Mouse (Mus musculus): ENCODE data around the gene Thyn1. TPM values are rescaled to one million over a fixed set of nuclear protein-coding genes. Genes with fewer than 3 reads are reported as not detected.

The Thyn1 gene
- 10 to 100 TPM; 42.3 to 49.5 TPM for total RNA-seq (2021)
- long read RNA-seq, experiment 1, transcript Thyn1-201 (8 exons, 918 nt), result major isoform, 16 of 34 reads
- long read RNA-seq, experiment 1, partial matches to known transcripts, result 6 of 34 reads
- long read RNA-seq, experiment 1, other reads (novel, unspliced or antisense), result 7 of 34 reads
- long read RNA-seq, experiment 2, transcript Thyn1-201 (8 exons, 918 nt), result major isoform, 10 of 15 reads
- long read RNA-seq, experiment 2, partial matches to known transcripts, result 2 of 15 reads
- long read RNA-seq, experiment 2, other reads (novel, unspliced or antisense), result 2 of 15 reads

DNA sequence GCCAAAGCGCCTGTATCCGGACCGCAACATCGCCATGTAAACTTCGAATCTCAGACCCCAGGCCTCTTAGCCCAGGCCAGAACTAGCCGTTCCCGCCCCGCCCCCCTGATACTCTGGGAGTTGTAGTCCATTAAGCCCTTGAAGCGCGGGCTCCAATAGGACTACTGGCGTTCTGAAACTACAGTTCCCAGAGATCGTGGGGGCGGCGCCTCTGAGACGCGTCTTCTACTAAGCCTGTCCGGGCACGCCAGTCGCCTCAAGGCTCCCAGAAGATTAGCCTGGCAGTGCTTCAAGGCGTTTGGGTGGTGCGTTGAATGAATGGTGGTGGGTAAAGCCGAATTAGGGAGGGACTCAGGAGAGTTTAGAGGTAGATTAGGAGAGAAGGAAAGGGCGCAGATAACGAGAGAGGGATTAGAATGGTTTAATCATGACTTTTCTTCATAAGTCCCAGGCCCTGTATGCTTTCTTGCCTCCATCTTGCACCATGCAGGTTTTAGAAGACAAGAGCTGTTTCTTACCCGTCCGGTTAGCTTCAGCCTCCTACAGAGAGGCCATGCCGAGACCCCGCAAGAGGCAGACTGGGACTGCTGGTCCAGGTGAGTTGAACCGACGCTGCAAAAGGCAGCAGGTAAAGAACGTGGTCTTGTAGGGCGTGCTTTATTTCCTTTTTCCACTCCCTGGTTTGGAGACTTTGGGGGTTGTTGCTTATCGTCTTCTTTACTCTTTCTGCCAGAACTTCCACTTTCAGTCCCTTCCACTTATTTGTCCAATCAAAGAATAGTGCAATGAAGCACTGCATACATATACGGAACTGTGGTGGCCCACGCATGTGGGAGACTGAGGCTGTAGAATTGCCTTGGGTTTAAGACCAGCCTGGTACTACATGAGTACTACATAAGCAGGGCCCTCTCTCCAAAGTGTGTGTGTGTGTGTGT, at the start of gene Thyn1, which contains the start of gene Acad8:
Gene Thyn1 (plus strand): TSS at position 250 of the 935 bp plus-strand sequence.
Gene Acad8 (minus strand): TSS at position 106 of the 935 bp plus-strand sequence.
- DNase-seq, result peak; percentile 97

DNA sequence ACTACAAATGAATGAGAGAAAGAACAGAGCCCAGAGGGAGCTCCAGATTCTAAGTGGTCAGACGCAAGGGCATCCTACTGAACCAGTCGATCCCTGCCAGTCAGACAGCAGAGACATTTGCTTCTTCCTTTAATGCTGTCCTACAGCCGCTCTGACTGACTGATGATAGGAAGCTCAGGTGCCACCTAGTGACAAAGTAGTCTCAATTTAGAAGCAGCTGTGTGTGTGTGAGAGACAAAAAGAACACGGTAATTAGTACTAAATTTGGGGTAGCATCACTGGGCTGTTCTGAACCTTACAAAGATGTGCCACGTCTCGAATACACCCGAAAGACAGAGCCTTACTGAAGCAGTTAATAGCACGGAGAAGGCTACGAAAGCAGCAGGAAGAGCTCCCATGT, 21.8 kb upstream of the Thyn1 start:
- DNase-seq, result no peak

DNA sequence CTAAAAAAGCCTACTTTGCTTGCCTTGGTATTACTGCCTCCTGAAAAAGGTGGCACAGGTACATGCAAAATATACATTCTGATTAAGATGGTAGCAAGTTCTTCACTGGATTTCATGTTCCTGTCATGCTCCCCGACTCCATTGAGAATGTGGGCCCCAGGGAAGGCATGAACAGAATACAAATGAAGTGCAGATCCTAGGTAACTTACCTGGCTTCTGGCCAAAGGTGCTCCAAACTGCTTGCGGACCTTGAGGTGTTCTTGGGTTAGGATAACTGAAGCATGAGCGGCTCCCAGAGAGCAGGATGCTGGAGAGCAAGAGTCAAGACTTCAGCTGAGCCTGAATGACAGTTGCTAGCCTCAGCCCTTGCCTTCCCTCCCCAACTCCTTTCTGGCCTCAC, 20.7 kb upstream of the Thyn1 start:
- no peak for DNase-seq

DNA sequence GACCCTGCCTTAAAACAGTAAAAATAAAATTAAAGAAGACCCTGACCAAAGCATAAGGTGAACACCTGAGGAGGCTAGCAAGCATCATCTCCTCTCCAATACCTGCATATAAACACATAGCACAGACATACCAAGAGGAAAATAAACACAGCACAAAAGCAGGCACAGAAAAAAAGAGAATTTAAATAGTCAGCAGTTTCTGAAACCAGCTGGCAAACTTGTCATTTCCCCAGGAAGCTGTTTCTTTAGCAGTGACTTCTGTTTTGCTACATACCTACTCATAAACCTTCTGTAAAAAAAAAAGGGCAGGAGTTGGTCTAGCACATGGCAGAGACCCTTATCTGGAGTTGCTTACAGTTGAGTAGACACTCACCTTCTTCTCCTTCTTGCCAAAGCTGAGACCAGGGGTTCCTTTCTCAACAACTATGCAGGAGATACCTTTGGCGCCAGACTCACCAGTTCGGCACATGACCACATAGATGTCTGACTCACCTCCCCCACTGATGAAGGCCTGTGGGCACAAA, 14.4 kb upstream of the Thyn1 start:
- DNase-seq, result no peak

DNA sequence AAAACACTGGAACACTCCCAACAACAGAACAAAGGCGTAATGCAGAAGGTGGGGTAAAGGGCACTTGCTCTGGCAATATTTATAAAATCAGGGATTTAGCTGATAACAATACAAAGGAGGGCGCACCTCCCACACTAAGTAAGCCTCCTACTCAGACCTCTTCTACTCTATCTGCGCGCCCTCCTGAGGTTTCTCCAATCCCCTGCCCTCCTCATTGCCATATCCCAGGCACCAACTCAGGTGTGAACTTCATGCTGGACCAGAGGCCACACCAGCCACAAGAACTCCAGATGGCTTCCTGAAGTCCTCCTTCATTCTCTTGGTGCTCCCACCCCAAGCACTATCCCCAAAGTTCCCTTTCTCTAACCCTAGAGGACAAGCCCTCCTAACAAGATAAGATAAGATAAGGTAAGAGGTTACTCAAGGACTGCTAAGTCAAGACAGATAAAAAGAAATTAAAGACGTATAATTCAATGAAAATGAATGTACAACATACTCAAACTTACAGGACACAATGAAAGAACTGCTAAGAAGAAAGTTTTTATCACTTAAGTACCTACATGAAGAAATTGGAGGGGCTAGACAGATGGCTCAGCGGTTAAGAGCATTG, 13.7 kb upstream of the Thyn1 start:
- DNase-seq, result no peak

DNA sequence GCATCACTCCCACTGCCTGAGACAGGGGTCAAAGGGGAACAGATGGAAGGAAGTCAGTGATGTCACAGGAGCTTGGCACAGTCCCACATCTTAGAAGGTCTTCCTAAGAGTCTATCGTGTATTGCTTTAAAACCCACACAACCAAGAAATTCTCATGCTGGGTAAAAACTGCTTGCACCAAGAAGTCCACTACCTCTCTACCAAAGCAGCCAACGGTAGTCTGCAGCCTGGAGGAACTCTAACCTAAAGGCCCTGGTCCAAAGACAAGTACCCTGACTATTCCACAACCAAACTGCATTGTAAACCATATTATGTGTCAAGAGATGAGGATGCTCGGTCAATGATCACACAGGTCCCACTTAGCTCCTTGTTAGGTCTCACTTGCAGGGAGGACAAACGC, 9.3 kb upstream of the Thyn1 start:
- DNase-seq, result no peak

DNA sequence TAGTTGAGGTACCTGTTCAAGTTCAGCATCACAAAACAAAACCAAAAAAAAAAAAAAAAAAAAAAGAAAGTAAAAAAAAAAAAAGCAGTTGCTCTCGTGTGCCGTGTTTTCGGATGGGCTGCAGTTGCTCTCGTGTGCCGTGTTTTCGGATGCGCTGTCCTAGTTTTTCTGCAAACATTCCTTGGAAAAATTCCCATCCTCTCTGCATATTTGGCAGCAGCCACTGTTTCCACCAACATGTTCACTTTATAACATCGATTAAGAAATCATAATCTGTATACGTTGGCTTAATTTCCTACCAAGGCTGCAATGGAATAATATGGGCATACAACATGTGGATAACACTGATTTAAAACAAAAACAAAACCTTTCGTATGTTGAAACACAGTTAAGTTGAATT, 6.4 kb upstream of the Thyn1 start:
- DNase-seq, result no peak

DNA sequence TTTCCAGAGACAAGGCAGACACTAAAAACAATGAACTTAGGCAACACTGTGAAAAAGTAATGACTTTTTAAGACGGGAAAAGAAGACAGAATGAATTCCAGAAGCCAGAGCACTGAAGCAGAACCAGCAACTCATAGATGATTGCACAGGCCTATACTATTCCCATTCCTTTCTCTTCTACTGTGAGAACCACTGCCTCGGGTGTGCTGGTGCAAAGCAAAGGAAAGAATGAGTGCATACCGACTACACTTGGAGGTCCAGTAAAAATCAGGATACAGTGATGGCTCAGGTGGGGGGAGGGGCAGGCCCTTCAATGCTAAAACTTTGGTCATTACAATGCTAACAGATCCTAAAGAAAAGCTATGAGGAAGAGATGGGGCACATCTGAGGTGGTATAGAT, 5.6 kb upstream of the Thyn1 start:
- no peak for DNase-seq

DNA sequence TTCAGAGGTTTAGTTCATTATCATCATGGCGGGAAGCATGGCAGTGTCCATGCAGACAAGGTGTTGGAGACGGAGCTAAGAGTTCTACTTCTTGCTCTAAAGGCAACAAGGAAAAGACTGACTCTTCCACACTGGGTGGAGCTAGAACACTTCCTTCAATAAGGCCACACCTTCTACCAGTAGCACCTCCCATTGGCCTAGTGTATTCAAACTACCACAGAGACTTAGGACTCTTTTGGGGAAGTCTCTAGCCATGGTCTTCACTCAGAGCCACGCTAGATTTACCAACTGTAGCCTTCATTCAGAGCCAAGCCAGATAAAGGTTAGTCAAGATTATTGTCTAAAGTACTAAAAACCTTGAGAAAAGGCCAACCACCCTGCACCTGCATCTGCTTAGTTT, 2.4 kb upstream of the Thyn1 start:
- DNase-seq, result peak; percentile 18

DNA sequence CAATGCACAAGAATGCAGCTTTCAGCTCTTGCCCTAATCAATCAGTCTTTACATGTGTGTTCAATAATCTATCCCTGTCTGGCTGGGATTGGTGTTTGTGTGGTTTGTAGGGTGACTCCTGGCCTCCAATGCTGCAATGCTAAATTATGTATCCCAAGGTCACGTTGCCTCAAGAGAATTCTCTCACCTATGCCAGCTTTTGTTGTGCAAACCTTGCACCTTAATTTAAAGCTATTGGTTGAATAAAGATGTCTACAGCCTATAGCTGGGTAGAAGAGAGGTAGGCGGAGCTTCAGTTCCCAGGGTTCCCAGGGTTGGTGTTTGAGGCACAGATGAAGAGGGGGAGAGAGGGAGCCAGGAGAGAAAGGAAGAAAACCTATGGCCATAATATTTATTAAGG, 2.0 kb upstream of the Thyn1 start:
- DNase-seq, result peak; percentile 11

DNA sequence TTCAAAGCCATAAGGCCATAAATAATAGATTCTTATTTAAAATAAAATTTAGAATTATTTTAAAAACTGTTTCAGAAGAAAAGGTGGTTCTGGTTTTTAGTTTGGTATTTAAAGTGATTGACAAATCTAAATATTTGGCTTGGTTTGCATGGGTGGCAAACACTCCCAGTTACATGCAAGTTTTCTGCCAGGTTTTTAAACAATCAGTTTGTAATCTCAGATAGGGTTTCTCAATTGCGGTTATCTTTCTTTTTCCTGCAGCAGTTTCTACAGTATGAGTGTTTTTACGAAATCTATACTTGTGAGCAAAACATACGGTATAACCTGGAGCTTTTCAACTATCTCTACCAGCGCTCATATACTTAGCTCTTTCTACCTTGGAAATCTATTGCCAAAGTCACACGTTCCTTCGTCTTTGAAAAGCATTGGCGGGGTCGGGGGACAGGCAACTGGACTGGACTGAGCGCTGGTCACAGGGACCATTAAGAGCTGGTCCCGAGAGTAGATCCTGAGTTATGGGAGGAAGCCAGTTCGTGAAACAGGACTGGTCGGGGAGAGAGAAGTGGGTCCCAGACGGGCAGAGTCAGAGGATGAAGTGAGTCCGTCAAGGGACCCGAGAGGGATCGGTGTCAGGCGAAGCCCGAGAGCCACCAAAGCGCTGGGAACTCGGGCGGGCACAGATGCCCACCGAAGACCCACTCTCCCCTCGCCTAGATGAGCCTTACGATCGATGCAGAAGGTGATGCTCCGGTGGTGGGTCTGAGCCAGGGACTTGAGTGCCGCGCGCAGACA, 645 bp upstream of the Thyn1 start:
- no peak for DNase-seq

DNA sequence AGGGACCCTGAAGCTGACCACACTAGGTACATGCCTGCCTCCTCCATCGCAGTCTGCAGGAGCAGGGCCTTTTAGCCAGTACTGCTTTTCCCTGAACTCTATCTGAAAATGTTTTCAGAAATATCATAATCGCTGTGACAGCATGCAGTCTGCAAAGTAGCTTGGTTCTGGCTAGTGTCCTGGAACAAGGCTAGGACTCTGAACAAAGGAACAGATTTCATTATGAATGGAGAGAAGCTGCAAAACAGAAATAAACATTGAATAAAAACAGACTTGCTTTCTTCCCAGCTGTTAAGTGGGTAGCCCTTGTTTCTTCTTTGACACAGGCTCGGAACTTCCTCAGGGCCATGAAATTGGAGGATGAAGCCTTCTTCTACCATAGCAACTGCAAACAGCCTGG, 5.7 kb downstream of the Thyn1 start:
- DNase-seq, result no peak

DNA sequence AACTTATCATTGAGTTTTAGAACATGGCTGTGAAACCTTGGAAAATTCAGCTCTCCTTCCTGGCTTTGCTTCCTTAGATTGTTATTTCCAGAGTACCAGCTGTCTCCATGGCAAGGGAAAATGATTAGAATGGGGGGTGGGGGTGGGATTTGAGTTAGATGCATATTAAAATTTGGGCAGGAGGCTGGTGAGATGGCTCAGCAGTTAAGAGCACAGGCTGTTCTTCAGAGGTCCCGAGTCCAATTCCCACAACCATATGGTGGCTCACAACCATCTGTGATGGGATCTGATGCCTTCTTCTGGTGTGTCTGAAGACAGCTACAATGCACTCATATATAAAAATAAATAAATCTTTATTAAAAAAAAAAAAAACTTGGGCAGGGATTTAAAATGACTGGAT, 6.4 kb downstream of the Thyn1 start:
- DNase-seq, result no peak

DNA sequence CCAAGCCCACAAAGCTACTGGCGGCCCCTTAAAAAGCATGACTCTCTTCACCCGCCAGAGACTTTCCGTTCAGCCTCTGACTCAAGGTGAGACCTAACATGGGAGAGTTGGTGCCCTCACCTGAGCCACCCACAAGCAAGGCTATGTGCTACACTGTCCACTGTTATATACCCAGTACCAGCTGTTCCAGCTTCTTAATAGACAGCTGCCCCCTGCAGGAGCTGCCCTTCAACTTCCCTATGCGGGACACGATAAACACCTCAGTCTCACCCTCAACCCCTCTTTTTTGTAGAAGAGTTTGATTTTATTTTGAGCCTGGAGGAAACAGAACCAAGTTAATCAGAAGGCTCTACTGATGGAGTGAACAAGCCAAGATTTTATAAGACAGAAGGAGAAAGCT, 7.4 kb downstream of the Thyn1 start:
- no peak for DNase-seq

DNA sequence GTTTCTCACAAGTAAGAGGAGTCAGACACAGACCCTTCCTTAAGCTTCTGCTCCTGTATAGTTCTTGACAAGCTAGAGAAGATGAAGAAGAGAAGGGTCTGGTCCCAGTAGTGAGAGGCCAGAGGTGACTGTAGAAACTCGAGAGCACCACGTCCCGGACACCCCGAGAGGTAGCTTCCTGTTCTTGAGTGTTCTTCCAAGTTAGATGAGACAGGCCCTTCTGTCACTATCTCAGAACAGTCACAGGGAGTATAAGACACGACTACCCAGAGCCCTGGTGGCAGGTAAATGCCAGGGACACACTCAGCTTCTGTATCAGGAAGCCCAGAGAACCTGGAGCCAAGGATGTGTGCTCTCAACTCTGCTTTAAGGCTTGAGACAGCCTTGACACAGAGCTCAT, 9.7 kb downstream of the Thyn1 start:
- no peak for DNase-seq

DNA sequence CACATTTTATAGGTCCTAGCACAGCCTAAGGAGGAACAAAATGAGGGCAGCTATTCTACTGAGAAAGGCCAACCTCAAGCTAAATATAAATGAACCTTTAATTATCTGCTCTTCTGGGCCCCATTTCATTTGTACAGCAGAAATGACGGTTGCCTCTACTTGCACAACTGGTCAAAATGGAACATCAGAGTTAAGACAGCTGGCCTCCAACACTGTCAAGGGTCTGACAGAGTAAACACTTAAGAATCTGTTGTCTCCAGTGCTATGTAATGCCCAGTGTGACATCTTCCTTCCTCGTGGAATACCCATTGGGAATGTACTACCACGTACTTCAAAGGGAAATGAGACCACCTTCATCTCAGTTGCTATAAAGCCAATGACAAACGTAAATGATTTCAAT, 12.1 kb downstream of the Thyn1 start:
- DNase-seq, result no peak

DNA sequence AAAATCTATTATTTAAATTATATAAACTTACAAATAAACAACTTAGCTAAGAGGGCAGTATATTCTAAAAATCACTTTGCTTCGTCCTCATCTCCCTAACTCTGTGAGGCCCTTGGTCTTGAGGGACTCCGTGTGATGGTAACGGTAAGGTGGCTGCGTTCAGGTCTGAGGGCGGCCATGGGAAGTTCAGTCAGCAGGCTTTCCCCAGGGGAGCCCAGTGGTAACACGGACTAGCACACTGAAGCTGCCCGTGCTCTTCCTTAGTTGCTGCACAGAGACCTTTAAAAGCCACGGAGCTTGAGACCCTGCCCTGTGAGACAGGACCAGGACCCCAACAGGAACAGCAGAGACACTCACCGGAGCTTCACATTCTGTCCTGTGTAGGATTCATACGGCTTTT, 19.5 kb downstream of the Thyn1 start:
- DNase-seq, result no peak

DNA sequence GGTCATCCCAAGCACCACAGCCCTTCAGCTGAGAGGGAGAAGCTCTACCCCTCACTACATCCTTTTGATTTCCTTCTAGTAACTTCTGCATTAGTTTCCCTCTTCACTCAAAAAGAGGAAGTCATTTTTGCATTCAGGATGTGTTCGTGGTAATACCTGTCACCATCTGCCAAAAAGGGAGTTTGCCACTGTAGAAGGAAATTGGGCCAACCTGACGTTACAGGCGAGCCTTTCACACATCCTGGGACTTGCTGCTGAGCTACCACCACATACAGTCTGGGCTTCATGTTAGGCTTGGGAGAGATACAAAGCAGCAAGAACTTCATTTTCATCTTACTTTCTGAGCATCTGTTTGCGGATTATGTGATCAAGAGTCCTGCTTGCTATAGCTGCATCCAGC, 24.2 kb downstream of the Thyn1 start:
- DNase-seq, result no peak

DNA sequence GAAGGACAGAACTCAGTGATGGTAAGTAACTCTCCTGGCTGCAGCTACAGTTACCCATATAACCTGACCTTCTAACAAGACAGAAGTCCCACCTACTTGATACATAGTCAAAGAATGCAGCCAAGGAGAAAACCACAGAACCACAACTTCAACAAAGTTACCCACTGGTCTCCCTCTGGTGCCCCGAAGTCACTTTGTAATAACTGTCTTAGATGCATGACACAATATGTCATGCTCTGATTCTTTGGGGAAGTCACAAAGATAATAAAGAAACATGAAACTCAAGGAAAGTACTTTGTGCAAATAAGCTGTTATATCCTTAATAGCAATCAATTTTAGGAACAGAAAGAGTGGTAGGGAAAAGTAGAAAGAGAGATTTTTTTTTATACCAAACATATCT, 27.2 kb downstream of the Thyn1 start:
- no peak for DNase-seq

DNA sequence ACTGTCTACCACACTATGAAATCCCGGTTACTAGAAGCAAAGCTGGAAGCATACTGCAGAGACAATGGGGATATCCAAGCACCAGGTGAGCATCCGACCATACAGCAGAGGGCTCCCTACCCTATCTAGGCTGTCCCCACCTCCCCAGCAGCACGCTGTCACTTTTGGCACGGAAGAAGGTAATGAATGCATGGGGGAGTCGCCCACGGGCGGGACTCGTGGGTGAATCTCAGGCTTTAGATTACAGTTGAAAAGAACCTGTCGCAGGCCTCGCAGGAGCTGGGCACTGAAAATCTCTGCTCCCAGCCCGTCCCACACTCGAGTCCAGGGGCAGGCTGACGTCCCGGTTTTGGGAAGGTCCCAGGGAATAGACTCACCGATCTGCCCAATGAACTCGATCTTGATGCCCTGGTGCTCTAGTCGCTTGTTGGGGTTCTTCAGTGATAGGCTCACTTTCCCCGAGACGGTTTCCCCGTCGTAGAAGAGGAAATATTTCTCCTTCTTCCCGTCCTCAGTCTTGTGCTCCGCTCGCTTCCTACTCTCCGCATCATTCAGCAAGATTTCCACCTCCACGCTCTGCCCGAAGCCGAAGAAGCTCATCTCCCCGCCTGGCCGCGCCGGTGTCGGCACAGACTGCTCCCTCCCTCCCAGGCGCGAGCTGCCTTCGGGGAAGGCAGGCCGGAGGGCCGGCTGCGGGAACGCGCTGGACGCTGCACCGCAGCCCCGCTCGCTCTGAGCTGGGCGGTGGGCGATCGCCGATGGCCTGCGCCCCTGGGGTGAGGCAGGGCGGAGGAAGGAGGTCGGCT, 29.7 kb downstream of the Thyn1 start:
- DNase-seq, result peak; percentile 63

Measured in adrenal gland, postnatal 10 days (tissue).